ENCODE assay signal across 8 mouse cellular contexts in the genomic region with DNA sequence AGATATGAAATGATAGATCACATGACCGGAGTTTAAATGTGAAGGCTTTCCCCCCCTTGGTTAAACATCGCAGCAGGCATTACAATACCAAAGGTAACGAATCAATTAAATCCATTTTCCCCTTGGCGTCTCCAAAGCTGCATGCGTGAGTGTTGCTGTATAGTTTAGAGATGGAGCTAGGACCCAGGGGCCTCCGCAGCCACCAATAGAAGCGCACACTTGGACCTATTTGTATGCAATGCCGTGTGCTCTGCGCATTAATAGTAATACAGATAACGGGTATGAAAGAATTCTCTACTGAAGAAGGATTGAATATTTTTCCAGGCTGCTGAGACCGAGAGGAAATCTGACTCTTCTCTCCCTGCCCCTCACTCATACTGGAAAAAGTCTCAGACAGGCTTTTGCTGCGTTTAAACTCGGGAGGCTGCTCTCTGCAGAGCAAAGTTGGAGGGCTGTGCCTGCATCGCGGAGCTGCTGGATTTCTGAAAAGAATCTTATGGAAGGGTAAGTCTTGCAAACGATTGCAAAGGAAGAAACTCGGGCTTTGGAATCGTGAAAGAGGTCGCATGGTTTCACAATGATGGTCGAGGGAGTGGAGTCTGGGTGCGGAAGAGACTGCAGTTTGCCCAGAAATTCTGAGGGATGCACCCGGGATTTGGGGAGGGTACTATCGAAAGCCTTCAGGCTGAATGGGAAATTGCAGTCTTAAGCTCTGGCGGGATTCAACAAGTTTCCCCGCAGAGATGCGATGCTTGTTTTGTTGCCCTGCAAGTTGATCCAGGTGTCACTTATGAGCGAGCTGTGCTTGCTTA.
DNase-seq lines count a peak whose midpoint lies in the region; ATAC-seq and TF ChIP-seq lines count a peak whose summit lies in the region.

No protein-coding gene starts in this region.

- ATAC-seq in lung, postnatal 0 days: no peak
- ATAC-seq in monocyte, adult 5-6 weeks (replicated peaks; ENCODE audit: insufficient number of reproducible peaks, low FRiP score, low TSS enrichment, poor library complexity, severe bottlenecking): no peak

- WGBS in cerebellum, adult 2 months: under 1% methylated on average over 27 of the region's 27 CpGs
- WGBS in lung, postnatal 0 days: 3% methylated on average over 27 of the region's 27 CpGs

- intact Hi-C loops in gastrocnemius, postnatal 14 days (cut with DNase I; ENCODE audit: low total_unique reads): no loop called here

- no peaks in the 10 kb centered on the region for H3K4me1 ChIP-seq in cerebellum, adult 2 months (ENCODE audit: control insufficient read depth, insufficient read depth, low read length)
- no peaks in the 10 kb centered on the region for H3K4me1 ChIP-seq in lung, postnatal 0 days (ENCODE audit: insufficient read depth, low read depth, low read length)

- H3K27ac ChIP-seq in cerebellum, adult 2 months (ENCODE audit: insufficient read depth, low read length): no peak overlapping the region
- no peak overlapping the region for H3K27ac ChIP-seq in lung, postnatal 0 days (ENCODE audit: low read length)

- H3K9me3 ChIP-seq in lung, postnatal 0 days (ENCODE audit: low read length): no peaks in the 10 kb centered on the region

- no peak overlapping the region for H3K9ac ChIP-seq in lung, postnatal 0 days (replicated peaks; ENCODE audit: low read depth)

- H3K4me3 ChIP-seq in cerebellum, adult 2 months (replicated peaks; ENCODE audit: insufficient read depth, low read depth, low read length): peak overlapping the region; percentile 5
- peak overlapping the region; percentile 8; the same call in 1 of the 2 replicates for H3K4me3 ChIP-seq in lung, postnatal 0 days (ENCODE audit: low read depth, low read length)

- no peak for TF ChIP-seq EP300 in lung, postnatal 0 days (IDR thresholded peaks at IDR 0.05)

- no peak for DNase-seq in cerebellum, adult 2 months
- DNase-seq in cerebellum, adult 9-11 months: no peak
- no peak for DNase-seq in lung, postnatal 0 days (ENCODE audit: low spot score)
- no peak for DNase-seq in lung, postnatal 25 days (ENCODE audit: low spot score)
- peak; percentile 40 to 50 for DNase-seq in layer of hippocampus, postnatal 36 days
- DNase-seq in retina, embryonic 14.5 days (ENCODE audit: low spot score): peak; percentile 66
- DNase-seq in gastrocnemius, postnatal 14 days: no peak

- H3K36me3 ChIP-seq in lung, postnatal 0 days (ENCODE audit: insufficient read depth, low read length): no peaks in the 10 kb centered on the region

- no peaks in the 10 kb centered on the region for H3K27me3 ChIP-seq in cerebellum, adult 2 months (ENCODE audit: control insufficient read depth, insufficient read depth, low read length)
- 0 out of 2 replicates have a peak, but pooled peaks cover 7% of the 10 kb centered on the region for H3K27me3 ChIP-seq in lung, postnatal 0 days (replicated peaks; ENCODE audit: insufficient read depth, low read length)

- TF ChIP-seq CTCF in cerebellum, adult 2 months (IDR thresholded peaks at IDR 0.05; ENCODE audit: borderline replicate concordance, insufficient read depth, low read depth, low read length): no peak
- 0 out of 2 replicates have a peak, but pooled peaks have one; percentile 7 for TF ChIP-seq CTCF in lung, postnatal 0 days (IDR thresholded peaks at IDR 0.05)

- no peak for TF ChIP-seq POLR2A in cerebellum, adult 2 months (IDR thresholded peaks at IDR 0.05; ENCODE audit: borderline replicate concordance, insufficient read depth, low read length)

- peak overlapping the region; percentile 48 for H3K4me2 ChIP-seq in lung, postnatal 0 days (replicated peaks; ENCODE audit: low read depth, low read length)

Comparison
In these comparisons a context has a peak if more than half of its experiments do, and no peak if none do; other contexts are left out.
1. DNase-seq: peak in layer of hippocampus, postnatal 36 days (2 of 2) and retina, embryonic 14.5 days (single experiment); none in cerebellum, adult 2 months (0 of 2), cerebellum, adult 9-11 months (single experiment), lung, postnatal 0 days (single experiment), lung, postnatal 25 days (single experiment) and gastrocnemius, postnatal 14 days (single experiment).